Mouse (Mus musculus) forebrain, embryonic 15.5 days (tissue): ENCODE results near the gene Glud1. TPM values are rescaled to one million over a fixed set of nuclear protein-coding genes. Genes with fewer than 3 reads are reported as not detected.

ENCODE experiments used
- ATAC-seq: fragments of 200-750 bp; cut with Nextera tagmentation; replicated peaks from 2 replicates; pipeline ENCODE4 v1.8.0; 2017; ENCODE audit warnings: mild to moderate bottlenecking, moderate TSS enrichment, moderate library complexity
- H3K27ac ChIP-seq: fragments of 300-500 bp; sonication (generic); replicated peaks from 2 replicates; pipeline ENCODE4 v1.5.1; 2015; ENCODE audit warnings: mild to moderate bottlenecking, inconsistent platforms
- H3K27me3 ChIP-seq: fragments of 300-500 bp; sonication (generic); 2 replicates; pipeline ENCODE4 v1.6.1; 2015; ENCODE audit warnings: inconsistent platforms
- H3K36me3 ChIP-seq: fragments of 300-500 bp; sonication (generic); 2 replicates; pipeline ENCODE4 v1.6.1; 2015; ENCODE audit warnings: mild to moderate bottlenecking, inconsistent platforms
- H3K4me1 ChIP-seq: fragments of 300-500 bp; sonication (generic); 2 replicates; pipeline ENCODE4 v1.6.1; 2015; ENCODE audit warnings: inconsistent platforms
- H3K4me2 ChIP-seq: fragments of 300-500 bp; sonication (generic); replicated peaks from 2 replicates; pipeline ENCODE4 v1.6.1; 2015; ENCODE audit warnings: mild to moderate bottlenecking, inconsistent platforms
- H3K4me3 ChIP-seq: fragments of 300-500 bp; sonication (generic); 2 replicates; pipeline ENCODE4 v1.5.1; 2015; ENCODE audit warnings: mild to moderate bottlenecking, inconsistent platforms
- H3K9ac ChIP-seq: fragments of 300-500 bp; sonication (generic); replicated peaks from 2 replicates; pipeline ENCODE4 v1.6.1; 2015; ENCODE audit warnings: mild to moderate bottlenecking, inconsistent platforms
- H3K9me3 ChIP-seq: fragments of 300-500 bp; sonication (generic); 2 replicates; pipeline ENCODE4 v1.6.1; 2016; ENCODE audit warnings: inconsistent platforms
- WGBS: fragments of 180-500 bp; shearing (Covaris S2); methylation state at CpG from one replicate; pipeline ENCODE4 v1.1.7; 2015; ENCODE audit warnings: mixed read lengths; 5-methylcytosine and 5-hydroxymethylcytosine counted together
- polyA plus RNA-seq: library from polyadenylated mRNA; unstranded; fragments of >200 nt; fragmentation: Nextera tagmentation; extraction: Ambion mirVana; gene quantifications from 2 replicates; pipeline ENCODE4 v1.2.1, GENCODE M21; 2015

Glud1 gene
- polyA plus RNA-seq, 1 experiment from 2014 or later, result 100 TPM

DNA sequence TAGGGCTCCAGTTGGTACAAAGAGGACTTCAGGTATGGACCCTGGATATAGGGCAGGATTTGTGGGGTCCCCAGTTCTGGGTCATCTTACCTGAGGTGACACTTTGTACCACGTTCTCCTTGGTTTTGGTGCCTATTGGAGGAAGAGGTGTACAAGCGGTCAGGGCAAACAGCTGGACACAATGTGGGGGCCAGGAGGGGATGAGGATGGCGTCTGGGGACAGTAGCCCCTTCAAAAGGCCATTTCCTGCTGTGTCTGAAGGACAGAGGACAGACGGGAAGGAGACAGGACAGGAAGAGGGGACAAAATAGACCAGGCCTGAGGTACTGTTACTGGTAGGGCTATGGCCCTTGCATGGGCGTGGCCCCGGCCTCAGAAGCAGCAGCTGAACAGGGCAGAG, 63.1 kb downstream of the Glud1 start:
- Histone ChIP-seq H3K4me3 (no peak overlapping the region), H3K4me2 (no peak overlapping the region), H3K36me3 (no peaks in the 10 kb centered on the region), H3K27ac (no peak overlapping the region), H3K4me1 (peaks cover 5% of the 10 kb centered on the region; the same call in 1 of the 2 replicates), H3K9ac (no peak overlapping the region), H3K27me3 (no peaks in the 10 kb centered on the region), H3K9me3 (no peaks in the 10 kb centered on the region)
- WGBS, result 85% methylated on average over 6 of the region's 6 CpGs
- no peak for ATAC-seq

DNA sequence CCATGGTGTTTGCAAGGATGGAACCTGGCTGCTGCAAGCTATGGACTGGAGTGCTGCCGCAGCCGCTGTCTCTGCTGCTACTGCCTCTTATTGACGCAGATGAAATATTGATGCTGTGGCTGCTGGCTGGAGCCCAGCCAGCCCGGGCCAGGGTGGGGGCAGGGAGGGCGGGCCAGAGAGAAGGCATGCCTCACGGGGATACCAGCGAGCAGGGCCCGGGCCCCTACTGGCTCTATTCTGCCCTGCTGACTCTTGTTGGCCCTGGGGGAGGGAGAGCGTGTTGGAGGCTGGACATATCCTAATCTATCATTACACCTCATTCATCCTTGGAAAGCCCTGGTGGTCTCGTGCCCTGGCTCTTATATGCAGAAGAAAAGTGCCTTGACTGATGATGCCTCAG, 64.0 kb downstream of the Glud1 start, which contains the start of gene Sncg:
Gene Sncg, minus strand, starts transcription at position 213 of the 400 bp plus-strand sequence.
- Histone ChIP-seq H3K4me3 (no peak within 1 kb of the TSS), H3K9me3 (no peaks in the 10 kb centered on the region), H3K4me1 (peaks cover 10% of the 10 kb centered on the region; the same call in 1 of the 2 replicates), H3K36me3 (no peaks in the 10 kb centered on the region), H3K9ac (no peak within 1 kb of the TSS), H3K4me2 (no peak within 1 kb of the TSS), H3K27me3 (no peaks in the 10 kb centered on the region), H3K27ac (no peak within 1 kb of the TSS)
- 65% methylated on average over 10 of the region's 10 CpGs for WGBS
- ATAC-seq, result no peak

DNA sequence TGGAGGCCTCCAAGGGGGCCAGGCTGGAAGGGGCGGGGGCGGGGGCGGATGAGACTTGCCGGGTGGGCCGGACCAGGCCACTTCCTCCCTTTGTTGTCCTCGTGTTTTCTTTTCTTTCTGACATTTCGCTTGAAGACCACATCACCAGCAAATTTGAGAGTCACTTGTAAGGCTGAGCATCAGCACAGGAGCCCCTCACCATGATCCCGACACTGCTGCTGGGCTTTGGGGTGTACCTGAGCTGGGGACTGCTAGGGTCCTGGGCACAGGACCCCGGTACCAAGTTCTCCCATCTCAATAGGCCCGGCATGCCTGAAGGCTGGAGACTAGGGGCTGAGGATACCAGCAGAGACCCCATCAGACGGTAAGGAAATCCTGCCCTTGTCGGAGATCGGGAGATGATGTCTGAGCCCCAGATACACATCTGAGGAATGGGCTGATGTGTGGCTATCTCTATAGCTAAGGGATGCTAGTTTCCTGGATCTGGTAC, 64.9 kb downstream of the Glud1 start, which contains the start of gene Mmrn2:
Gene Mmrn2, plus strand, starts transcription at position 51 of the 490 bp plus-strand sequence.
- Histone ChIP-seq H3K27me3 (no peaks in the 10 kb centered on the region), H3K36me3 (no peaks in the 10 kb centered on the region), H3K4me3 (no peak within 1 kb of the TSS), H3K27ac (no peak within 1 kb of the TSS), H3K9ac (no peak within 1 kb of the TSS), H3K9me3 (no peaks in the 10 kb centered on the region), H3K4me1 (peaks cover 10% of the 10 kb centered on the region; the same call in 1 of the 2 replicates), H3K4me2 (no peak within 1 kb of the TSS)
- WGBS, result 84% methylated on average over 13 of the region's 13 CpGs
- no peak for ATAC-seq

DNA sequence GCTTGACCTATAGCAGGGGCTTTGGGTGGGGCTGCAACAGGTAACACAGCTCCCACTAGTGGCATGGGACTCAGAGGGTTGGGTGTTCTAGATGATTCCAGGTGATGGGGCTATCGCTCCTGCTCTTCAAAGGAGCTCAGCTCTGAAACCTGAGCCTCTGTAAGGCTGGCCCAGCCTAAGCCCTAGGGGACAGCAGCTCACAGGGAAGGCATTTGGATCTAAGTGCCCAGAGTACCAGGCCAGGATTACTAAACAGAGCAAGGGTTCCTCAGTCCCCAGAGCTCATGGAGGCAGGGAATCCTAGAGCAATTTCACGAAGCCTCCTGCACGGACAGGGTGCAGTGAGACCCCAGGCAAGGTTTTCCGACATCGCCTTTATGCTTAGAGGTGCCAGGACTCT, 65.4 kb downstream of the Glud1 start:
- 84% methylated on average over 5 of the region's 5 CpGs for WGBS
- H3K36me3 ChIP-seq, result no peaks in the 10 kb centered on the region
- no peak overlapping the region for H3K9ac ChIP-seq
- H3K27ac ChIP-seq, result no peak overlapping the region
- H3K4me1 ChIP-seq, result peaks cover 10% of the 10 kb centered on the region; the same call in 1 of the 2 replicates
- ATAC-seq, result no peak
- no peaks in the 10 kb centered on the region for H3K27me3 ChIP-seq
- H3K4me3 ChIP-seq, result no peak overlapping the region
- no peak overlapping the region for H3K4me2 ChIP-seq
- H3K9me3 ChIP-seq, result no peaks in the 10 kb centered on the region

DNA sequence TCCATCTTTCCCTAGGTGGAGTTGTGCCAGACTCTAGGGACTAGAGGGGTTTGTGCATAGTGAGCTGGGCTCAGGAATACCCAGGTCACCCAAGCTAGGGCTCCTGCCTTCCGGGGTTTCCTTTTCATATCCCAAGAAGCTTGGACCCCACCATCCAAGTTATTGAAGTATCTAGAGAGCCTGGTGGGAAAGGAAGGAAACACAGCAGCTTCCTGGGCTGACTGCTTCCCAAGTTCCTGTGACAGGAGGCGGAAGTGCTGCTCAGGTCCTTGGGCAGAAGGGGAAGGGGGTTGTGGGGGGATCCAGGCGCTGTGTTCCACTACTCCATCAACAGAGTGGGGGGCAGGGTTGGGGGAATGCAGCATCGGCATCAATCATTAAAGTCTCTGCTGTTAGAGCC, 66.6 kb downstream of the Glud1 start:
- Histone ChIP-seq H3K9me3 (no peaks in the 10 kb centered on the region), H3K4me2 (no peak overlapping the region), H3K9ac (no peak overlapping the region), H3K4me3 (no peak overlapping the region), H3K27me3 (no peaks in the 10 kb centered on the region), H3K27ac (no peak overlapping the region), H3K4me1 (peaks cover 10% of the 10 kb centered on the region; the same call in 1 of the 2 replicates), H3K36me3 (no peaks in the 10 kb centered on the region)
- ATAC-seq, result no peak
- 87% methylated on average over 4 of the region's 4 CpGs for WGBS

DNA sequence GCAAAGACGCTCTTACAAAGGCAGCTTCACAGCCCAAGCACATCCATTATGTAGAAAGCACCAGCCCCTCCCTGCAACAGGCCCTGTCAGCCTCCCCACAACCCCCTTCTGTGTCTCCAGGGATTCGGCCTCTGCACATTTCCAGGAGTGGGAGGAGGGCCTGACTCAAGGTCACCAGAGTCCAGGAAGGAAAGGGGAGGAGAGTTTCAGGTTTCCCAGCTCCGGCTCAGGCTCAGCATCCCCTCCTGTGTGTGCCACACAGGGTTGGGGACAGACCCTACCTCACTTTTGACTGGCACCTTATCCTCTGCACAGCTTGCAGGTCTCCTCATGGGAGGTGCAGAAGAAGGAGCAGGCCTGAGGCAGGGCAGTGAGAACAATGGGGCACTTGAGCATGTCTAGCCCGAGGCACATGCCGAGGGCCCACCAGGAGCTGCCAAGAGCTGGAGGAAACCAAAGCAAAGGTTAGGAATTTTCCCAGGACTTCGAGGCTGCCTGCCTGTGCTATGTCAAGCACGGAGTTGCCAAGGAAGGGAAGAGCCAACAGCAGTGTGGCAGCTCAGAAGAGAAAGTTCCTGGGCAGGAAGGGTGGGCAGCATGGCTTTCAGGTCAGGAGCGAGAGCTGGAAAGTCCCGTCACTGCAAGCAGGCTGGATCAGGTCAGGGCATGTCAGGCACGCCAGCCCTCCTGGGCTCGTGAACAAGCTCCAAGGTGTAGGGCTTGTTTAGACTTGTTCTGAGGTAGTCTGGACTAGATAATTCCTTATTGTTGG, 68.2 kb downstream of the Glud1 start:
- Histone ChIP-seq H3K27ac (no peak overlapping the region; the same call in 1 of the 2 replicates), H3K36me3 (no peaks in the 10 kb centered on the region)
- peak; percentile 40; the same call in 1 of the 2 replicates for ATAC-seq

DNA sequence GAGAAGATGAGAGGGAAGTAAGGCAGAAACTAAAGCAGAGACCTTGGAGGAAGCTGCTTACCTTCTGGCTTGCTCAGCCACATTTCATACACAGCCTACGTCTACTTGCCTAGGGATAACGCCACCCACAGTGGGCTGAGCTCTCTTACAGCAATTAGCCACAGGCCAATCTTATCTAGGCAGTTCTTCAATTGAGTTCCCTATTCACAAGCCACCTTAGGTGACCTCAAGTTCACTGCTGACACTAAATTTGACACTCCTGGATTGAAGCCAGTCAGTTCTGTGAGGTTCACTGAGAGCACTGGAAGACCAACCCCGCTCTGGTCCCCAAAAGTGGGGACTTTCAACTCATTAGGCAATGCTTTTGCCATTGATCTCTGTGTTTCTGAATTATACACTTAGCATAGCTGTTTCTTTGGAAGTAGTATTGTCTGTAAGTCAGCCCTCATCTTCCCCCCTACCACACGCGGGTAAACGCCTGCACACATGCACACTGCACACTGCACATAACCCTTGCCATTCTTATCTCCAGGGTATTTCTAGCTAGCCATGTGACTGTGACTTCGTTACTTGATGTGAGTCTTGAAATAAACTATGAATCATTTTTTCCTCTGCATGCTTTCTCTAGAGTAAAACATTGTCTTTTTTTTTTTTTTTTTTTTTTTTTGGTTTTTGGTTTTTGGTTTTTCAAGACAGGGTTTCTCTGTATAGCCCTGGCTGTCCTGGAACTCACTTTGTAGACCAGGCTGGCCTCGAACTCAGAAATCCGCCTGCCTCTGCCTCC, 72.6 kb downstream of the Glud1 start:
- ATAC-seq, result no peak
- WGBS, result 91% methylated on average over 9 of the region's 9 CpGs
- Histone ChIP-seq H3K27me3 (no peaks in the 10 kb centered on the region), H3K4me1 (peaks cover 10% of the 10 kb centered on the region; the same call in 1 of the 2 replicates), H3K9me3 (no peaks in the 10 kb centered on the region), H3K4me2 (no peak overlapping the region), H3K4me3 (no peak overlapping the region), H3K9ac (no peak overlapping the region), H3K27ac (no peak overlapping the region), H3K36me3 (no peaks in the 10 kb centered on the region)

More for the DNA sequence above, 68.2 kb downstream of the Glud1 start:
- no peaks in the 10 kb centered on the region for H3K27me3 ChIP-seq
- H3K4me3 ChIP-seq, result no peak overlapping the region
- H3K9me3 ChIP-seq, result no peaks in the 10 kb centered on the region
- no peak overlapping the region for H3K4me2 ChIP-seq
- H3K9ac ChIP-seq, result no peak overlapping the region
- WGBS, result 36% methylated on average over 11 of the region's 11 CpGs
- peaks cover 10% of the 10 kb centered on the region; the same call in 1 of the 2 replicates for H3K4me1 ChIP-seq

DNA sequence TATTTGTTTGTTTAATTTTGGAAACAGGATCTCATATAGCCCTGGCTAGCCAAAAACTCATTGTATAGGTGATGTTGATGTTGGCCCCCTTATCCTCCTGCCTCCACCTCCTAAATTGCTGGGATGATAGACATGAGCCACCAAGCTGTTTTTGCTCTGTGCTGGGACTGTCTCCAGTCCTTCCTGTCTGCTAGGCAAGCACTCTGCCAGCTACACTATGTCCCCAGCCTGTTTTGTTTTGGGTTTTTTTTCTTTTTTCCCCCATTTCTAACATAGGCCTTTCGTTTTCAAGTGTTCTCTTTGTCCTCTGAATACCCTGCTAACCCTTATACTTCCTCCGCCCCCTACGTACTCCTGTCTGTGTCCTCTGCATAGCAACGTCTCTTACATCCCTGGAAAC, 82.8 kb downstream of the Glud1 start:
- WGBS, result 51% methylated on average over 4 of the region's 4 CpGs
- no peaks in the 10 kb centered on the region for H3K9me3 ChIP-seq
- 0 out of 2 replicates have a peak, but pooled peaks have one; percentile 35 for ATAC-seq
- no peaks in the 10 kb centered on the region for H3K36me3 ChIP-seq
- no peaks in the 10 kb centered on the region for H3K4me1 ChIP-seq
- no peak overlapping the region for H3K9ac ChIP-seq
- H3K27me3 ChIP-seq, result no peaks in the 10 kb centered on the region
- no peak overlapping the region for H3K27ac ChIP-seq
- no peak overlapping the region for H3K4me2 ChIP-seq
- no peak overlapping the region for H3K4me3 ChIP-seq

Other genes with a start within 250 kb of the Glud1 start
- not detected in 2 replicates for gene Anxa8, start 224.7 kb upstream of the Glud1 start, polyA plus RNA-seq
- not detected in 2 replicates for gene A630023A22Rik, start 208.0 kb upstream of the Glud1 start, polyA plus RNA-seq
- gene Npy4r, start 158.2 kb upstream of the Glud1 start, polyA plus RNA-seq, result 0.04 and 0.05 TPM in 2 replicates
- gene Gprin2, start 109.1 kb upstream of the Glud1 start, polyA plus RNA-seq, result 3.8 and 3.9 TPM in 2 replicates
- 0.41 and 0.65 TPM in 2 replicates for gene Syt15, start 91.1 kb upstream of the Glud1 start, polyA plus RNA-seq
- 7.6 and 8.0 TPM in 2 replicates for gene Shld2, start 234 bp upstream of the Glud1 start, polyA plus RNA-seq
- not detected in 2 replicates for gene Fam25c, start 44.7 kb downstream of the Glud1 start, polyA plus RNA-seq
- 1.9 and 2.9 TPM in 2 replicates for gene Sncg, start 64.1 kb downstream of the Glud1 start, polyA plus RNA-seq
- 4.2 and 4.3 TPM in 2 replicates for gene Mmrn2, start 64.7 kb downstream of the Glud1 start, polyA plus RNA-seq
- 23.4 and 24.7 TPM in 2 replicates for gene Bmpr1a, start 192.6 kb downstream of the Glud1 start, polyA plus RNA-seq
- not detected in 2 replicates for gene 9230112D13Rik, start 212.1 kb downstream of the Glud1 start, polyA plus RNA-seq